Mouse (Mus musculus) right cerebral cortex, postnatal 25 days (tissue): Measurements from ENCODE around the gene Tnip1.

Experiments used
- DNase-seq: peaks from one replicate; pipeline ENCODE4 v3.0.0; 2022

Gene Tnip1

GRCm38 (mm10) chr11:54871831-54872537 is 90.7 kb downstream of the Tnip1 start:
- no peak for DNase-seq

GRCm38 (mm10) chr11:54869318-54869717 is 93.4 kb downstream of the Tnip1 start:
- DNase-seq = no peak

- DNase-seq = no peak
These were observed 94.3 kb downstream of the Tnip1 start for GRCm38 (mm10) chr11:54868445-54868844.

- DNase-seq = no peak
These were observed 94.7 kb downstream of the Tnip1 start for GRCm38 (mm10) chr11:54867903-54868434.

- DNase-seq = no peak
These were observed 95.7 kb downstream of the Tnip1 start for GRCm38 (mm10) chr11:54867049-54867385.

GRCm38 (mm10) chr11:54866119-54867048 is 96.3 kb downstream of the Tnip1 start, which contains the start of gene Hint1:
Hint1 (plus strand) TSS chr11:54866383.
- DNase-seq = peak; percentile 97

GRCm38 (mm10) chr11:54865330-54866085 is 97.2 kb downstream of the Tnip1 start:
- DNase-seq = no peak

- DNase-seq = peak; percentile 62
These were observed 99.8 kb downstream of the Tnip1 start for GRCm38 (mm10) chr11:54862621-54863520.

- DNase-seq = no peak
These were observed 101.0 kb downstream of the Tnip1 start for GRCm38 (mm10) chr11:54861471-54862420.
